Mouse (Mus musculus): Measurements from ENCODE around the gene Cybc1. TPM values are rescaled to one million over a fixed set of nuclear protein-coding genes. Genes with fewer than 3 reads are reported as not detected.
A peak's percentile ranks its signal among the peaks of the same experiment; 100 is the strongest.

Cybc1 gene
- polyA plus RNA-seq, 1 experiment from 2014 or later: 28.2 TPM

- DNase-seq (ENCODE audit: extremely low spot score, low spot score): no peak
- no peak overlapping the region for H3K27ac ChIP-seq
- H3K4me1 ChIP-seq: peaks cover 17% of the 10 kb centered on the region
- no peaks in the 10 kb centered on the region for H3K9me3 ChIP-seq
- no peak overlapping the region for H3K4me3 ChIP-seq
- no peaks in the 10 kb centered on the region for H3K27me3 ChIP-seq (ENCODE audit: poor library complexity, severe bottlenecking)
- H3K36me3 ChIP-seq (replicated peaks): peaks cover 3% of the 10 kb centered on the region; the same call in 1 of the 2 replicates
- WGBS: 87% methylated on average over 6 of the region's 6 CpGs
These were observed 28.3 kb downstream of the Cybc1 start for GRCm38 (mm10) chr11:121200781-121201180.

GRCm38 (mm10) chr11:121199851-121200250 lies 29.3 kb downstream of the Cybc1 start:
- Histone ChIP-seq H3K4me3 (no peak overlapping the region), H3K36me3 (replicated peaks) (peaks cover 3% of the 10 kb centered on the region; the same call in 1 of the 2 replicates), H3K4me1 (peaks cover 11% of the 10 kb centered on the region), H3K9me3 (no peaks in the 10 kb centered on the region), H3K27ac (no peak overlapping the region), H3K27me3 (ENCODE audit: poor library complexity, severe bottlenecking) (no peaks in the 10 kb centered on the region)
- no peak for DNase-seq (ENCODE audit: extremely low spot score, low spot score)
- WGBS: 83% methylated on average over 4 of the region's 4 CpGs

GRCm38 (mm10) chr11:121198622-121199021 lies 30.5 kb downstream of the Cybc1 start:
- Histone ChIP-seq H3K27me3 (ENCODE audit: poor library complexity, severe bottlenecking) (no peaks in the 10 kb centered on the region), H3K4me1 (peaks cover 2% of the 10 kb centered on the region), H3K4me3 (no peak overlapping the region), H3K9me3 (no peaks in the 10 kb centered on the region), H3K27ac (no peak overlapping the region), H3K36me3 (replicated peaks) (peaks cover 3% of the 10 kb centered on the region; the same call in 1 of the 2 replicates)
- 60% methylated on average over 2 of the region's 2 CpGs for WGBS
- DNase-seq (ENCODE audit: extremely low spot score, low spot score): no peak

- Histone ChIP-seq H3K27me3 (ENCODE audit: poor library complexity, severe bottlenecking) (no peaks in the 10 kb centered on the region), H3K36me3 (replicated peaks) (peaks cover 3% of the 10 kb centered on the region; the same call in 1 of the 2 replicates), H3K4me1 (no peaks in the 10 kb centered on the region), H3K27ac (no peak overlapping the region), H3K4me3 (no peak overlapping the region), H3K9me3 (no peaks in the 10 kb centered on the region)
- 84% methylated on average over 3 of the region's 3 CpGs for WGBS
- no peak for DNase-seq (ENCODE audit: extremely low spot score, low spot score)
These were observed 35.7 kb downstream of the Cybc1 start for GRCm38 (mm10) chr11:121193415-121193814.

GRCm38 (mm10) chr11:121192742-121193141 lies 36.4 kb downstream of the Cybc1 start:
- WGBS: 75% methylated on average over 2 of the region's 2 CpGs
- DNase-seq (ENCODE audit: extremely low spot score, low spot score): no peak
- H3K4me1 ChIP-seq: no peaks in the 10 kb centered on the region
- peaks cover 3% of the 10 kb centered on the region; the same call in 1 of the 2 replicates for H3K36me3 ChIP-seq (replicated peaks)
- H3K4me3 ChIP-seq: no peak overlapping the region
- H3K27me3 ChIP-seq (ENCODE audit: poor library complexity, severe bottlenecking): no peaks in the 10 kb centered on the region
- H3K9me3 ChIP-seq: no peaks in the 10 kb centered on the region
- no peak overlapping the region for H3K27ac ChIP-seq

- WGBS: 93% methylated on average over 3 of the region's 3 CpGs
- Histone ChIP-seq H3K9me3 (no peaks in the 10 kb centered on the region), H3K4me1 (no peaks in the 10 kb centered on the region), H3K36me3 (replicated peaks) (peaks cover 4% of the 10 kb centered on the region; the same call in 1 of the 2 replicates), H3K4me3 (no peak overlapping the region), H3K27ac (no peak overlapping the region), H3K27me3 (ENCODE audit: poor library complexity, severe bottlenecking) (no peaks in the 10 kb centered on the region)
- DNase-seq (ENCODE audit: extremely low spot score, low spot score): no peak
These were observed 39.4 kb downstream of the Cybc1 start for GRCm38 (mm10) chr11:121189681-121190080.

GRCm38 (mm10) chr11:121176285-121177270 lies 52.5 kb downstream of the Cybc1 start:
- no peaks in the 10 kb centered on the region for H3K27me3 ChIP-seq (ENCODE audit: poor library complexity, severe bottlenecking)
- peak overlapping the region; percentile 54 for H3K27ac ChIP-seq
- H3K4me3 ChIP-seq: no peak overlapping the region
- H3K4me1 ChIP-seq: peaks cover 37% of the 10 kb centered on the region
- WGBS: 55% methylated on average over 12 of the region's 12 CpGs
- peak; percentile 63 for DNase-seq (ENCODE audit: extremely low spot score, low spot score)
- no peaks in the 10 kb centered on the region for H3K9me3 ChIP-seq
- peaks cover 8% of the 10 kb centered on the region; the same call in 1 of the 2 replicates for H3K36me3 ChIP-seq (replicated peaks)

GRCm38 (mm10) chr11:121174234-121174633 lies 54.9 kb downstream of the Cybc1 start:
- no peak overlapping the region for H3K4me3 ChIP-seq
- no peak for DNase-seq (ENCODE audit: extremely low spot score, low spot score)
- H3K36me3 ChIP-seq (replicated peaks): peaks cover 2% of the 10 kb centered on the region; the same call in 1 of the 2 replicates
- H3K9me3 ChIP-seq: no peaks in the 10 kb centered on the region
- 38% methylated on average over 3 of the region's 3 CpGs for WGBS
- H3K4me1 ChIP-seq: peaks cover 37% of the 10 kb centered on the region
- H3K27ac ChIP-seq: peak overlapping the region; percentile 74
- no peaks in the 10 kb centered on the region for H3K27me3 ChIP-seq (ENCODE audit: poor library complexity, severe bottlenecking)

GRCm38 (mm10) chr11:121173203-121173602 lies 55.9 kb downstream of the Cybc1 start:
- 0 out of 2 replicates have a peak, but pooled peaks cover 2% of the 10 kb centered on the region for H3K36me3 ChIP-seq (replicated peaks)
- WGBS: 91% methylated on average over 5 of the region's 5 CpGs
- no peaks in the 10 kb centered on the region for H3K9me3 ChIP-seq
- H3K4me3 ChIP-seq: no peak overlapping the region
- H3K27ac ChIP-seq: no peak overlapping the region
- H3K27me3 ChIP-seq (ENCODE audit: poor library complexity, severe bottlenecking): no peaks in the 10 kb centered on the region
- no peak for DNase-seq (ENCODE audit: extremely low spot score, low spot score)
- peaks cover 37% of the 10 kb centered on the region for H3K4me1 ChIP-seq

Other genes starting within 250 kb of the Cybc1 start
- 120 and 123 TPM in 2 replicates for gene Csnk1d, start 238.0 kb downstream of the Cybc1 start, polyA plus RNA-seq (2016; fragmentation: Nextera tagmentation; extraction: Ambion mirVana)
- not detected in 2 replicates for gene Cd7, start 189.9 kb downstream of the Cybc1 start, polyA plus RNA-seq (2016; fragmentation: Nextera tagmentation; extraction: Ambion mirVana)
- not detected in 2 replicates for gene Sectm1b, start 165.8 kb downstream of the Cybc1 start, polyA plus RNA-seq (2016; fragmentation: Nextera tagmentation; extraction: Ambion mirVana)
- not detected in 2 replicates for gene Sectm1a, start 148.1 kb downstream of the Cybc1 start, polyA plus RNA-seq (2016; fragmentation: Nextera tagmentation; extraction: Ambion mirVana)
- gene Tex19.2, start 110.6 kb downstream of the Cybc1 start, polyA plus RNA-seq (2016; fragmentation: Nextera tagmentation; extraction: Ambion mirVana): 0.06 TPM in 1 of 2 replicates, not detected in the other
- not detected in 2 replicates for gene Tex19.1, start 83.2 kb downstream of the Cybc1 start, polyA plus RNA-seq (2016; fragmentation: Nextera tagmentation; extraction: Ambion mirVana)
- gene Uts2r, start 69.1 kb downstream of the Cybc1 start, polyA plus RNA-seq (2016; fragmentation: Nextera tagmentation; extraction: Ambion mirVana): 0.09 TPM in 1 of 2 replicates, not detected in the other
- 5.3 and 6.6 TPM in 2 replicates for gene Hexdc, start 24.9 kb downstream of the Cybc1 start, polyA plus RNA-seq (2016; fragmentation: Nextera tagmentation; extraction: Ambion mirVana)
- gene Ogfod3, start 24.6 kb downstream of the Cybc1 start, polyA plus RNA-seq (2016; fragmentation: Nextera tagmentation; extraction: Ambion mirVana): 23.0 and 25.1 TPM in 2 replicates
- gene Narf, start 7.9 kb upstream of the Cybc1 start, polyA plus RNA-seq (2016; fragmentation: Nextera tagmentation; extraction: Ambion mirVana): 48.0 and 50.6 TPM in 2 replicates
- 10.4 and 11.9 TPM in 2 replicates for gene Foxk2, start 30.7 kb upstream of the Cybc1 start, polyA plus RNA-seq (2016; fragmentation: Nextera tagmentation; extraction: Ambion mirVana)
- gene Wdr45b, start 125.1 kb upstream of the Cybc1 start, polyA plus RNA-seq (2016; fragmentation: Nextera tagmentation; extraction: Ambion mirVana): 98.6 and 102 TPM in 2 replicates
- gene Rab40b, start 158.9 kb upstream of the Cybc1 start, polyA plus RNA-seq (2016; fragmentation: Nextera tagmentation; extraction: Ambion mirVana): 0.77 and 1.0 TPM in 2 replicates
- 7.8 and 8.1 TPM in 2 replicates for gene Fn3krp, start 192.1 kb upstream of the Cybc1 start, polyA plus RNA-seq (2016; fragmentation: Nextera tagmentation; extraction: Ambion mirVana)
- 0.58 and 0.79 TPM in 2 replicates for gene Fn3k, start 205.6 kb upstream of the Cybc1 start, polyA plus RNA-seq (2016; fragmentation: Nextera tagmentation; extraction: Ambion mirVana)
- gene Tbcd, start 222.6 kb upstream of the Cybc1 start, polyA plus RNA-seq (2016; fragmentation: Nextera tagmentation; extraction: Ambion mirVana): 53.3 and 57.1 TPM in 2 replicates

Data from forebrain, embryonic 10.5 days (tissue).